Mouse (Mus musculus): Measurements from ENCODE around the gene Bdnf.

- TF ChIP-seq POLR2A (IDR thresholded peaks at IDR 0.05; ENCODE audit: insufficient read length, low read depth) (no peak), MYOD1 (IDR thresholded peaks at IDR 0.05; ENCODE audit: control insufficient read depth in 1 of 3, insufficient read length in 2 of 3, low read depth in 2 of 3) (no peak), E2F4 (IDR thresholded peaks at IDR 0.05; ENCODE audit: insufficient read depth) (no peak), POLR2AphosphoS2 (IDR thresholded peaks at IDR 0.05; ENCODE audit: insufficient read length, low read depth) (no peak)
Observed at GRCm38 (mm10) chr2:109768814-109769213, 94.3 kb downstream of the Bdnf start.

Data from myocyte (in vitro differentiated cells).